Mouse (Mus musculus): ENCODE data around the gene Cnga3.

Cnga3 gene

DNA sequence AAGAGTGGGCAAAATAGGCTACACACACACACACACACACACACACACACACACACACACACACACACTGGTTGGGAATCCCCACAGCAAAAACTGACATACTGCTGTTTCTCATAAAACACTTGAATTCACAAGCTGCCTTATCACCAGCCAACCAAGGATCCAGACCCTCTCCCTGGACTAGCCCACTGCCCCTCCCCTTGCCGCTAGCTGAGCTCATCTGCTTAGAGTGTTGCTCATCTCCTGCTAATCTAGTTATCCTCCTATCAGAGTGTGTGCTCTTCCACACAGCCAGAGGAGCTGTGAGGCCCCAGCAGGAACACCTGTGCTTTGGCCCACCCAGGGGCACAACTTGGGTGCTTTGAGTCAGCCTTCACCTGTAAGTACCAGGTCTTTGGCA lies at the start of gene Cnga3:
Cnga3 (plus strand) TSS at position 291 of the 400 bp plus-strand sequence.
- no peak for DNase-seq

DNA sequence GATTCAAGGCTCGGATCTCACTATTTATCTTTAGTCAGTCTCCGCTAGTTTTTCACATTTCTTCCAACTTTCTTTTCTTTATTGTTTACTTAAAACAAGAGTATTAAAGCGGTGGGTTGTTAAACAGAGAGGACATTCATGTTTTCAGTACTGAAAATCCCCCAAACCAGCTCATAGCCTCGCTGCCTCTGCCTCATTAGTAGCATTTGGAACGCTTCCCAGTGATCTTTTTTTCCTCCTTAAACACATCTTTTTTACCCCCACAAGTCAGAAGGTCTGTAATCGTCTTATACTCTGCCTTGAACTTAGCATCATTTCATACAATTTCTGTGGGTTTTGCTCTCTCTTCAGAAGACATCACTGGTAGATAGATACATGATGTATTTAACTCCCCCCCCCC lies 48.2 kb upstream of the Cnga3 start:
- DNase-seq, result no peak

DNA sequence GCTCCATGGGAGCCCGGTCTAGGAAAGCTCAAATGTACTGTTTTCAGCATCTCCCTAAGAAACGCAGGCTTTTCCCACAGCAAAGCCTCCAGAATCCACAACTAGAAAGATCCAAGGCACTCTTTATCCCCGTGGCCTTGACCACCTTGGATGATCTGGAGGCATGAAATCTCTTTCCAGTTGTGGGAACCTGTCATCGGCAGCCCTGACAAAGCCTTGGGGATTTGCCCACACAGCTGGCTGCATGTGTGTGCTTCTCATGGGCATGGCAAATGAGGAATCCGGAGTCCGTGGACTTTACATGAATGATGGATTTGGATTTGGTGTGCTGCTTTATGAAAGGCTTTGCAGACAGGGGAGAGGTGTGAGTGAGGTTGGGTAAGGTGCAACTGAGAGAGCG lies 46.3 kb upstream of the Cnga3 start:
- no peak for DNase-seq

DNA sequence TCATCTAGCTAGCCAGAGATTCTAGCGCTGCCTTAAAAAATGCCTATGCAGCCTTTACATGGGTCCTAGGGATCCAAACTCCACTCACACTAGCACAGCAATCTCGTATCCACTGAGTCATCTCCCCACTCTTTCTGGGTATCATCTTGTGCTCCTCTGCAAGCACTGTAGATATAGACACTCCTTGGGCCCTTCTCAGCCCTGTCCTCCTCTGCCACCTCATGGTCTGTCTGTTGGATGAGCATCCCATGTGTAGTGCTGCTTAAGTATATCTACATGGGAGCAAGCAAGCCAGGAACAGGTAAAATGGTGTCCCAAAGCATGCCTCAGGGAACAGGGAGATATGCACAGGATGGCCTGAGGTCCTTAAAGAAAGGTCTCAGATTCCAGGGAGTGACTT lies 36.4 kb upstream of the Cnga3 start:
- DNase-seq, result no peak

DNA sequence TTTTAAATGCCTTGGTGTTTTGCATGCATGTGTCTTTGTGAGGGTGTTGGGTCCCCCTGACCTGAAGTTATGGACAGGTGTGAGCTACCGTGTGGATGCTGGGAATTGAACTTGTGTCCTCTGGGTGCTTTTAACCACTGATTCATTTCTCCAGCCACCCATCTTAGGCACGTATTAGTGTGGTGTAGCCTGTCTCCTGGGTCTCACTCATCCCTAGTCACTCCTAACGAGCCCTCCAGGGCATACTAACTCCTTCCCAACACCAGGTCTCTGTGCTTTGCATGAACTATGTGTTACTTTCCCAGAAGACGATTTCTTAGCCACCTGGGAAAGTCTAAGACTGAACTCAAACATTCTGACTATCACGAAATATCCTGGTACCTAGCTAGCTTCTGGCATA lies 34.4 kb upstream of the Cnga3 start:
- no peak for DNase-seq

DNA sequence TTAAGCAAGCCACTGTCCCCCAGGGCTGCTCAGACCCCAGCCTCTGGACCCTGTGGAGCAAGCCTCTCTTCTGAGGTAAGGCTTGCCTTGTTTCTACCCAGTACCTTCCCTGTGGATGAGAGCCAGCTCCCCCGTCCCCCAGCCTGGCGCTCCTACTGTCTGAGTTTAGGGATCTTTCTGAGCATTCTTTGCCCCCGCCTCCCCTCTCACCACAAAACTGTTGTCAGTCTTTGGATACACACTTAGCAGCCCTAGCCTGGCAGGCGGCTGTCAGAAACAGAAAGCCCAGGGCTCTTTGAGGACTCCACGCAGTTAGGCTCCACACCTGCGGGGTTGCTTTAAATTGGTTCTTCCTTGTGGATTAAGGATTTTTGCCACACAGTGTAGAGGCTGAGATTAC lies 27.2 kb upstream of the Cnga3 start:
- no peak for DNase-seq

DNA sequence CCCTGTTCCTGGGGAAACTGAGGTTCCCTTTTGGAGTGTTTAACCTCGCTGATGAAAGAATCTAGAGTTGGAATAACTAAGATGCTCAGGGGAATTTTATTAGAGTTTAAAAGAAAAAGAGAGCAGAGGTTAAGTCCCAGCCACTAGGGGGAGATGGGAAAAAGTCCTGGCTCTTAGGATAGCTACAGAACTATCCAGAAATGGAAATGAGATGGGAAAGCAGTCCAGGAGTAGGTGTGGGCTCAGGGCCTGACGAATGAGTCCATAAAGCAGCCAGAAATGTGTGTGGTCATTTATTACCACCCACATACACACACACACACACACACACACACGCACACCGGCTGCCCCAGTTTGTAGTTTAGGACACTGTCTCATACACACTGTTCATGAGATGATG lies 19.6 kb upstream of the Cnga3 start:
- DNase-seq, result no peak

DNA sequence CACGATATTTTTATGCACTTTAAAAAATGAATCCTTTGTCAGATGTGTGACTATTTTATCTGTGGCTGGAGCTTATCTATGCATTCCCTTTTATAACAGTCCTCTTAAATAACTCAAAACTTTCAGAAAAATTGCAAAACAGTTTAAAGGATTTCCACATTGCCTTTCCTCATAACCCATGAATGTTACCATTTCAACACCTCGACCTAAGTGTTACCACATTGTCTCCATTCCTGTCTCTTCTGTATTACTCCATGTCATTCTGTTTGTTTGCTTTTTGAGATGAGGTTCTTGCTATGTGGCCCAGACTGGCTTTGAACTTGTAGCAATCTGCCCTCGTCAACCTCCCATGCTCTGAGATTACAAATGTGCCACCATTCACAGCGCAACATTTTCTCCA lies 12.8 kb upstream of the Cnga3 start:
- DNase-seq, result no peak

DNA sequence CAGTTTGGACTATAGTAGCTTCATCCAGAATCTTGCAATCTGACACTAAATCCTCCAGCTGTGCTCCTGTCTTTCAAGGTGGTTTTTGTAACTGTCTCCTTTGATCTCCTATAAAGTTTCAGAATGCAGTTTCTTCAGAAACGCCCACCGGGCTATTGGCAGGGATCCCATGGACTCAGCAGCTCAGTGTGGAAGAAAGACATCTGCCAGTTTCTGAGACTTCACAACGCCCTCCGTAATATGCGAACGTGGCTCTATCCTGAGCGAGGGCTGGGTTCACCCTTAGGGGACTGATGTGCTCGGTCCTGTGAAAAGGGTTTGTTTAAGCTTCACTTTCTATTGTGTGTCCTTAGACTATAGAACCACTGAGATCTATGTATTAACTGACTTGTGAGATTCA lies 6.5 kb upstream of the Cnga3 start:
- DNase-seq, result no peak

DNA sequence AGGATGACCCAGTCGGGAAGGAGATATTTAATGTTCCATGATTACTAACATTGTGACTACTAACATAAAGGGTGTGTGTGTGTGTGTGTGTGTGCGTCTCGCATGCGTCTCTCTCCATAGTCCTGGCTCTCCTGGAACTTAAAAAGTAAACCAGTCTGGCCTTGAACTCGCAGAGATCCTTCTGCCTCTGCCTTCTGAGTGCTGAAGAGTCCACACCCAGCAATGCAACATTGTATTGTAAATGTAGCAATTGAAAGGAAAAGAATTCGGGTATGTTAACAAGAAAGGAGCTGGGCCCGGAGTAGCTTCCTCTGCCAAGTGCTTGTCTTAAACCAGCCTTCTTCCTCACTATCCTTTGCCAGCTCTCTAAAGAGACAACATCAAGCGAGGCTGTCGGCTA lies 1.9 kb upstream of the Cnga3 start:
- DNase-seq, result no peak

DNA sequence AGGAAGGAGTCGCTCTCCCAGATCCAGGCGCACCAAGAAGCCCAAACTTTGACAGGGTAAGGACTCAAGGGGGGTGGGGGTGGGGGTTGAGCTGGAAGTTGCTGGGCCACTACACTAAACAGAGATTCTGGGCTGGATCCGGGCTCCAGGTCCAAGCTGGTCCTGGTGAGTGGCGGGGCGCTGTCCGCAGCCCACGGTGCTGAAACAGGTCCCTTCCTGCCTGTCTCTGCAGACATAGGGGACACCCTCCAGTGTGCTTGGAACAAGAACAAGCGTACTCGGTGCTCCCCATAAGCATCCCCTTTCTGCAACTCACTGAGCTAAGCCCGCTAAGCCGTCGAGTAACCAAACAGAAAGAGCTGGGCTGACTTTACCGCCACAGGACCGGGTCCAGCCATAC lies 4.2 kb downstream of the Cnga3 start:
- DNase-seq, result peak; percentile 78

DNA sequence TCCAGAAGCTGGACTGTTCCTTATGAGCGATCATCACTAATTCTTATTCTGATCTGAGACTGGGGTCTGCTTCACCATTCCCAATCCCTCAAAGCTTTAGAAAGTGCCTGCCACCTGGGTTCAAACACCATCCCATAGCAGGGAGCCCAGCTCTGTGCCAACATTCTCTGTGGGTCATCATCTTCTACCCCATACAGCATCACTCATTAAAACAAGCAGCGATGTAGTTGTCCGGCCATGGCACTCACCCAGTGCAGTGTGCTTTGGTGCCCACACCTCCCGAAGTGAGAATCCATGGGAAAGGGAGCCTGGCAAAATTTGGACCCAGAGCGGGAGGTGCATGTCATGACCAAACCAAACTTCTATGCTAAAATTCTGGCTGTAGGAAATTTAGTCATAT lies 5.4 kb downstream of the Cnga3 start:
- DNase-seq, result no peak

DNA sequence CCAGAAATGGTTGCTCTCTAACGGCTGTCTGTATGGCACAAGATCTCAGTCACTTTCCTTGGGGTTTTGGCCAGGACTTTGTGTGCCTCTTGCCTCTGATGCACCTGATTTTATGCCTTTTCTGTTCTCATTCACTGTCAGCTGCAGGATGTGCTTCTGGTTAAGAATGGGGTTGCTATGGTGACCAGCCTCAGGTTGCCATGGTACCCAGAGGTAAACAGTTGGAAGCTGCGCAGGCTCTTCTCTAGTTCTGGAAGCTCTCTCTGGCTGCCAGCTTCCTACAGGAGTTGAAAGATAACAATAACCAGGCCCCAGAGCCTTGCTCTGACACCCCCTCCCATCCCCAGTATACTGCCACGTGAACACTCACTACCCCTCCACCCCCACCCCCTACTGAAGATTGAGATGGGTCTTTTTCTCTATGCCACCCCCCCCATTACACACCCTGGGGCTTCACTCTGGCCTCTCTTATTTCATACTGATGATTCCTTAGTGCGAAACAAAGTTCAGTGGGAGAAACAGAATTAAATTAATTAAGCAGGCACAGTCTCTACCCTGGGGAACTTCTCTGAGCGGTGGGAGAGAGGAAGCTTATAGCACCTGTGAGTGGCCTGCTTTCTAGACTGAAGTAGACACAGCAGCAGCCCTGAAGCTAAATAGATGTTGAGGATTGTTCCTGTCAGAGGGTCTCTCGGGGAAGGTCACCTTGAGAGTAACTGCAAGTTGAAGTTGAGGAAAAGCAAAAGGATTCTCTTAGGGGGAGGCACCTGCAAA lies 6.1 kb downstream of the Cnga3 start:
- DNase-seq, result peak; percentile 23

DNA sequence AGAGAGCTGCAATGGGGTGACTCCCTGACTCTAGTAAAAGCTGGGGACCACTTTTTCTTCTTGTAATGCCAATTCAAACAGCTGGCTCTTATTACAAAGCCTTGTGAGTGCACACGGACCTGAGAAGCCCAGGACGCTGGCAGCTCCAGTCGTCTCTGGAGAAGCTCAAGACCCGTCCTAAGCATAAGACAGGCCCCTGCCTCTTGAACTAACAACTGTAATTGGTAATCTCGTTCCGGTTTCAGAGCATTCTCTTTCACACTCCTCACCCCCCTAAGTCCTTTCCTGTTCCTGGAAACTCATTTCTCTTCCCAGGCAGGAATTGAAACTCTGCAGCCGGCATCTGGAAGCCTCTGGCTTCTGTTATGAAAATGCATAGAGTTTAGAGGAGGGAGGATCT lies 7.8 kb downstream of the Cnga3 start:
- DNase-seq, result no peak

DNA sequence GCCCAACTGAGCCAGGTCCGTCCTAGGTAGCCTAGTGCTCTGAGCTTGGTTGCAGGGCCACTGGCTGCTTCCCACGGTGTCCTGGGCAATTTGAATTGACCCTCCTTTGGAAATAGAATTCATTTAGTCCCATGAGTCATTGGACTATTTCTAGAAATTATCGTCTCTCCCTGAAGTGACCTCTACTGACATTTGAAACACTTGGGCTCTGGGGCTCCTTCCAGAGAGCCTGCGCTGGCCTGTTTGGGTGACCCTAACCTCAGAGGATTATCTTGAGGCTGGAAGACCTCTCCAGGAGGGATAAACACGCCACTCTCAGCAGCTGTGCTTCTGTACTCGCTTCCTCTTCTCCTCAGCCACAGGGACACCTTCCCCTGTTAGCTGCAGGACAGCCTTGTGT lies 16.2 kb downstream of the Cnga3 start:
- no peak for DNase-seq

DNA sequence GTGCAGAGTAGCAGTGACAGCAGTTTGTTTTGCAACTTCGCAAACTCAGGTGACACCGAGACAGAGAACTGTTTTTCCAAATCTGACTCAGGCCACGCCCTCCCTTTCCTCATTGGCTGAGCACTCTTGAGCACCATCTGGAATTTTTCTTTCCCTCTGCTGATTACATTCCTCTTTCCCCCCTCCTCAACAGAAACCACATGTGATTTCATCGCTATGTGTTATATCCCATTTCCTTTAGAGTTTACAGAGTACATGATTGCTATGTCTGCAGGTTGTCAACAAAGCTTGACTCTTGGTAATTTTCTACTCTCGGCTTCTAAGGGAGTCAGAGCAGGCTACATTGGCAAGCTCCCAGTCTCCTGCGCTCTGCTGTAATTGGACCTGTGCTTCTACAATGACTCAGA lies 17.1 kb downstream of the Cnga3 start:
- no peak for DNase-seq

DNA sequence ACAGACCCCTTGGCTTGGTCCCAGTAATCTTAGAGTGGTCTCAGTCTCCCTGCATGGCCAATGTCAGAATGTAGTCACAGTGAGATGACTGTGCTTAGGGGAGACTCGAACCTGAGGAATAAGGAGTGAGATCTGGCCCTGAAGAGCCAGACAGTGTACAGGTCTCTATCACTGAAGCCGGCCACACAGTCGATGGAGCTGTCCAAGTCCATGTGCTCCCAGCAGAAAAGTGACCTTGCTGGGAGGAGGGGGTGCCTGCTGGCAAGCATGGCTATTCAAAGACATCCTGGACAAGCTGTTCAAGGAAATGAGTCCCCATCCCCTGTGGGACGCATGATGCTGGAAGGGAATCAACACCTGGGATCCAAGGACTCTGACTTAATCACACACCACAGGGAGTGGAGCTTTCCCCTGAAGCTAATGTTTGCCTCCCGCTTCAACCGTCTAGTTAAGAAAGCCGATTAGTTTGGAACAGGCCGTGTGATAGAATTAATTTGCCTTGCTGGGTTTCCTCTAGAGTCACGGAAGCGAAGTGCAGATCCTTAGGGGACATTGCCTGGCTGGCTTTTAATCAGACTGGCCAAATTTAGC lies 24.9 kb downstream of the Cnga3 start:
- no peak for DNase-seq

DNA sequence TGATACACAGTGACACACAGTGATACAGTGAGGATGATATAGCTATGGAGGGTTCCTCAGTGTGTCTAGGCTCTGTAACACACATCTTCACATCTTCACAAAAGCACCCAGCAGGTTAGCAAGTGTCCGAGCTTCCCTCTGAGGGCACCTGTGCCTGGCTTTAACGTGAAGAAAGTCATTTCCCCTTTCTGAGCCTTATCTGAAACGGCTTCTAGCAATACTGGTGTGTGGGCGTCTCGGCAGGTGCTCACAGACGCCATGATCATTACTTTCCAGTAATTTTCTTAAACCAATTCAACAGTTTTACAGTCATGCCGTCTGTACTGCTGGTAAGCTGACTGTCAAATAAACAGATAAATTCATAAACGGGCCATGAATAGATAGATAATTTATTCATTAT lies 28.0 kb downstream of the Cnga3 start:
- DNase-seq, result no peak

DNA sequence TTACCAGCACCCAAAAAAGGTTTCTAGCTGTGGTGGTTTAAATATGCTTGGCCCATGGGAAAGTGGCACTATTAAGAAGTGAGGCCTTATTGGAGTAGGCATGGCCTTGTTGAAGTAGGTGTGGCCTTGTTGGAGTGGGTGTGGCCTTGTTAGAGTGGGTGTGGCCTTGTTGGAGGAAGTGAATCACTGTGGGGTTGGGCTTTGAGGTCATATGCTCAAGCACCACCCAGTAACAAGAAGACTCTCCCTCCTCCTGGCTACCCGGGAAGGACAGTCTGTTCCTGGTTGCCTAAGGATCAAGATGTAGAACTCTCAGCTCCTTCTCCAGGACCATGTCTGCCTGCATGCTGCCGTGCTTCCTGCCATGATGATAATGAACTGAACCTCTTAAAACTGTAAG lies 32.2 kb downstream of the Cnga3 start:
- no peak for DNase-seq

DNA sequence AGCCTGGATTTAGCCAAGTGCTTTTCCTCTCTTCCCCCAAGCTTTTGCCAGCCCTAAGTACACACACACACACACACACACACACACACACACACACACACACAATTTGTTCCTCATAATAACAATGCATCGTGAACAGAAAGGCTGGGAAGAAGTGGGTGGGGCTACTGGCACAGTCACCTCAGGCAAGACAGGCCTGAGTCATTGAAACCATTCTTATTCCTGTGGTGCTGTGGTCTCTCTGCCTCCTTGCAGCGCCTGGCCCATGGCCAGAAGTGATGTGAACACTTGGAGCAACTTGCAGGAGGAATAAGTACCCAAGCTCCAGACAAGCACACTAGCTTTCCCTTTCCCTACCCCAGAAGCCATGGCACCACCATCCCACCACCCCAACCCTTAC lies 34.2 kb downstream of the Cnga3 start:
- no peak for DNase-seq

DNA sequence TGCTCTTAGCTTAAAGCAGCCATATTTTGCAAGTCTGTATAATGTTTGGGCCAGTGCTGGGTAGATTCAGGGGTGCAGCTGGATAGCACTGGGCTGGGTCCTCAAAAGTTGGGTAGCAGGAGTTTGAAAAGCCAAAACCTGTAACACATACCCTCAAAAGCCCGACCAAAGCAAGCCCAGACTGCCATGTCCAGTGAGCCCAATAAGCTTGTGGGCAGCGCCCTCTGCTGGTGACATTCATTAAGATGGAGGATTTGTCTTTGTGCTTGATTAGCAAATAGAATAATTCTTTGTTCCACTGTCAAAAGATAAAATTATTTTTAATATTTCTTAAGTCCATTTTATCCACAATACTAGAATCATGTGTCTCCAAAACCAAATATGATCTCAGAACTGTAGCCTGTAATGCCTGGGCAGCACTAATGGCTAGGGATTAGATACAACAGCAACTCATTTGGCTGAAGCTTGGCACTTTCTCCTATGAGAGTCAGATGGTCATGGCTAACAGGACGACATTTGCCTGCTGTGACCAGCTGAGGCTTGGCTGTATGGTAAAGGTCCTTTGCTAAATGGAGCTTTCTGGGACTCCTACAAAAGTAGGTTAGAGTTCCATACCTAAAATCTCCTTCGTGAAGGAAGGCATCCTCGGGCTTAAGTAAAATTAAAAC lies 36.5 kb downstream of the Cnga3 start:
- peak; percentile 87 for DNase-seq

DNA sequence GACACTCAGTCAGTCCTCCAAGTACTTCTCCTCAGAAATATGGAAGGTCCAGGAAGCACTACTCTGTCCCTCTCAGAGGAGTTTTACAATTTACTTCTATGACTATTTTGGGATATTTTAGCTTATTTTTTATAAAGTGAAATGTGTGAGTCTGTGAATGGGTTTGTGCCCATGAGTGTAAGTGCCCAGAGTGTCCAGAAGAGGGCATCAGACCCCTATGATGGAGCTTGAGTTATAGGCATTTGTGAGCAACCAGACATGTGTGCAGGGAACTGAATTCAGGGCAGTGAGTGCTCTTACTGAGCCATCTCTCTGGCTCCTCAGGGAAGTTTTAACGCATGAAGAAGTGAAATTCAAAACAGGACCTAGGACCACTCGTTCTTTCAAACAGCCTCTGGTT lies 44.2 kb downstream of the Cnga3 start:
- DNase-seq, result no peak

DNA sequence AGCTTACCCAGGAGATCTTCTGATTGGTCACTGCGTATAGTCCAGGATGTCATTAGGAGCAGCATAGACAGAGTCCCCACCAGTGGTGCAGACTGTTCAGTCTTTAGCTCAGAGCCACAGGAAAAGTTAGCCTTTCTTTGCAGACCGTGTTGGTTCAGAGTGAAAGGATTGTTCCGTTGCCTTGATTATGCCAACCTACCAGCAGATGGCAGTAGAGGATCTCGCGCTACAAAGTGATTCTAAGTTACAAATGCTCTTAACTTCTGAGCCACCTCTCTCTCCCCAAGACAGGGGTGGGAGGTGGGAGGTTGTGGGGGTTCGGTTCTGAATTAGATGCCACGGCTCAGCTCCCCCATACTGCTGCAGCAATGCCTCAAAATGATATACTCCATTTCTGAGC lies 58.2 kb downstream of the Cnga3 start:
- peak; percentile 68 for DNase-seq

DNA sequence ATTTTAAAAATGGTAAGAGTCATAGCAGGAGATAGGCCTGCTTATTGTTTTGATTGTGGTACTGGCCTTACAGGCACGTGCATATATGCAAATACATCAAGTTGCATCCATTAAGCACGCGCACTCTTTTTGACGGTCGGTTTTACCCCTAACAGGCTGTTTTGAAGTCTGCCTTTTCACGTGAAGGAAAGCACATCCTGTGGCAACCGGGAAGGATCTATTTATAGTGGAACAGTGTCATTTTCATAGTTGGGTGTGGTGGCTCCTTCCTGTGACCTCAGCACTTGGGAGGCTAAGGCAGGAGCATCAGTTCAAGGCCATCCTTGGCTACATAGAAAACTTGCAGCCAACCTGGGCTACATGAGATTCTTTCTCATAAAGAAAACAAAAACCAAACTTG lies 72.3 kb downstream of the Cnga3 start:
- DNase-seq, result no peak

DNA sequence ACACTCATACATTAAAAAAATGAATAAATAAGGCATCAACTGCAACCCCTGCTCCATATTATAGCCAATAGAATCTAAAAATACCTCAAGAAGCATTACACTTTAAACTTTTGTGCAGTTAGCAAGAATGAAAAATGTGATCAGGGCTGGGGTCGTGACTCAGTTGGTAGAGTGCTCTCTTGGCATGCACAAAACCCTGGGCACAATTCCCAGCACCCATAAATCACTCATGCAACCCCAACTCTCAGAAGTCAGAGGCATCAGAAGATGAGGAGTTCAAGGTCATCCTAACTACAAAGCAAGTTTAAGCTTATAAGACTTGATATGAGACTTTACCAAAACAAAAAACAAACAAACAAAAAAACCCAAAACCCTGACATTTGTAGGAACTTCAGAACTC lies 73.5 kb downstream of the Cnga3 start:
- no peak for DNase-seq
